In the genomic region with DNA sequence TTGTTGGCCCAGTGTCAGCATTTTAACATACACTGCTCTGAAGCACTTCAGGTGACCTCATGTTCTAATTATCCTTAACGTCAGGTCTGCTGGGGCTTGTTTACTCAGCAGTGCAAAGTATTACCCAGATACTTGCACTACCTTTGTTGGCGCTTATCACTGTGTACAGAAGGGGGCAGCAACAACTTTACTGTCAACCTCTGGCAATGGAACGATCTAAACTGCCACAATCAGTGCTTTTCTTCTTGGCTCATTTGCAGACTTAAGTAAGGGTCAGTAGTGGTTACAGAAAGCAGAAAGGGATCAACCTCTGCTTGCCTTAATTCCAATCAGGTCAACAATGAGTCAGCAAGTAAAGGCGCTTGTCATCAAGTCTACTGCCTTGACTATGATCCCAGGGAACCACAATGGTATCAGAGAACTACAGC, we compare ENCODE assay signal across 8 mouse cellular contexts. TPM values are rescaled to one million over a fixed set of nuclear protein-coding genes. Genes with fewer than 3 reads are reported as not detected.
DNase-seq lines count a peak whose midpoint lies in the region.

No protein-coding gene starts in this region.

- peak; percentile 23 for DNase-seq in gastrocnemius, adult 18-20 months (ENCODE audit: low spot score)
- no peak for DNase-seq in gastrocnemius, postnatal 10 days
- DNase-seq in ZHBTc4 (ENCODE audit: low read depth, low spot score): peak; percentile 57
- peak; percentile 55 for DNase-seq in kidney, adult 18-20 months
- peak; percentile 65 for DNase-seq in lung, postnatal 10 days
- no peak for DNase-seq in Muller cell, postnatal 12 days (ENCODE audit: inconsistent ontology term)
- DNase-seq in left cerebral cortex, postnatal 36 days (ENCODE audit: low spot score in 2 of 2): no peak
- no peak for DNase-seq in urinary bladder, postnatal 10 days (ENCODE audit: low spot score)

- intact Hi-C loops in left cerebral cortex, postnatal 36 days (cut with DNase I): no loop called here

RNA-seq across cellular contexts. Expression of a gene that starts 13.8 kb away (rescaled TPM):
- total RNA-seq in gastrocnemius, adult 18-20 months (2021): 10 to 100 TPM; 29.7 to 29.8 TPM
- 10 to 100 TPM; 31.9 to 36.0 TPM for total RNA-seq in gastrocnemius, postnatal 10 days (2021)
- 10 to 100 TPM; 37.6 to 47.1 TPM for total RNA-seq in left cerebral cortex, postnatal 36 days (2021)

RNA-seq across cellular contexts. Expression of a gene that starts 54.0 kb away (rescaled TPM):
- under 1 TPM; 0.07 TPM for total RNA-seq in gastrocnemius, adult 18-20 months (2021)
- not detected for total RNA-seq in gastrocnemius, postnatal 10 days (2021)
- 10 to 100 TPM; 16.3 to 19.3 TPM for total RNA-seq in left cerebral cortex, postnatal 36 days (2021)

Comparison
In these comparisons a context has a peak if more than half of its experiments do, and no peak if none do; other contexts are left out.
1. DNase-seq: peak in gastrocnemius, adult 18-20 months (single experiment), ZHBTc4 (single experiment), kidney, adult 18-20 months (single experiment) and lung, postnatal 10 days (single experiment); none in gastrocnemius, postnatal 10 days (single experiment), Muller cell, postnatal 12 days (single experiment), left cerebral cortex, postnatal 36 days (0 of 2) and urinary bladder, postnatal 10 days (single experiment).
2. RNA of a gene that starts 54.0 kb away (total RNA-seq): 16.3 to 19.3 TPM in left cerebral cortex, postnatal 36 days; 0.07 TPM in gastrocnemius, adult 18-20 months and not detected in gastrocnemius, postnatal 10 days; every median in the first group is over 10 times any median in the second.